Mouse (Mus musculus) megakaryocyte, embryonic 14.5 days (primary cell): ENCODE data around the gene Cgnl1. TPM values are rescaled to one million over a fixed set of nuclear protein-coding genes. Genes with fewer than 3 reads are reported as not detected.

Experiments used
- H3K27me3 ChIP-seq: replicated peaks from 2 replicates; pipeline ENCODE3; 2012; ENCODE audit warnings: inconsistent platforms
- H3K36me3 ChIP-seq: replicated peaks from 2 replicates; pipeline ENCODE3; 2012; ENCODE audit warnings: low read length, inconsistent platforms, mixed read lengths
- H3K4me1 ChIP-seq: 2 replicates; pipeline ENCODE4 v1.6.1; 2012; ENCODE audit warnings: inconsistent platforms
- H3K4me3 ChIP-seq: replicated peaks from 2 replicates; pipeline ENCODE3; 2012; ENCODE audit warnings: moderate library complexity, mild to moderate bottlenecking, inconsistent platforms
- H3K9me3 ChIP-seq: 2 replicates; pipeline ENCODE4 v1.6.1; 2012; ENCODE audit warnings: inconsistent platforms
- FLI1 ChIP-seq: IDR thresholded peaks from 2 replicates; pipeline ENCODE4 v1.6.1; 2012; ENCODE audit warnings: low read length, inconsistent platforms, mixed read lengths
- GATA1 ChIP-seq: IDR thresholded peaks from 3 replicates; pipeline ENCODE4 v1.6.1; 2012; ENCODE audit warnings: mixed read lengths, low read length, inconsistent platforms, borderline replicate concordance
- polyA plus RNA-seq: library from polyadenylated mRNA; stranded (reverse); fragments of >175 nt; gene quantifications from 2 replicates; pipeline ENCODE4 v1.2.3, GENCODE M21; 2012; ENCODE audit warnings: low replicate concordance; ENCODE audit not compliant: insufficient read depth

Gene Cgnl1
- polyA plus RNA-seq, 1 experiment, result 0.04 TPM

DNA sequence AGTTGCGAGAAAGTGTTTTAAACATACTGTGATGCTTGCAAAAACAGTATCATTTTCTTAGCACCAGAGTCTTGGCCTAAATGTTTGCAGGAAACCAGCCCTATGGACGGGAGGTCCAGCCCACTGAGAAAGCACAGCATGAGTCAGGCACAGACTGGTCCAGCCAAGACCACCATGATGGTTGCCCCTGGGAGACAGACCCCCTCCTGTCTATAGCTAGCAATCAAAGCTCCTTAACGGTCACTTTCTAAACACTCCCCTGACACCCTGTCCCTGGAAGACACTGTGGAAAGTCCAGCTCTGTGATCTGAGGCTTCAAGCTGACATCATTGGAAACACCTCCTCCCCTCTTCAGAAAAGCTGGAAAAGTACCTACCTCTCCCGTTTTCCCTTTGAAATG, 17.4 kb downstream of the Cgnl1 start:
- Histone ChIP-seq H3K27me3 (peaks cover 39% of the 10 kb centered on the region), H3K36me3 (no peaks in the 10 kb centered on the region), H3K4me3 (no peak overlapping the region), H3K4me1 (peaks cover 12% of the 10 kb centered on the region), H3K9me3 (peaks cover 3% of the 10 kb centered on the region; the same call in 1 of the 2 replicates)
- no peak for TF ChIP-seq FLI1
- TF ChIP-seq GATA1, result no peak

DNA sequence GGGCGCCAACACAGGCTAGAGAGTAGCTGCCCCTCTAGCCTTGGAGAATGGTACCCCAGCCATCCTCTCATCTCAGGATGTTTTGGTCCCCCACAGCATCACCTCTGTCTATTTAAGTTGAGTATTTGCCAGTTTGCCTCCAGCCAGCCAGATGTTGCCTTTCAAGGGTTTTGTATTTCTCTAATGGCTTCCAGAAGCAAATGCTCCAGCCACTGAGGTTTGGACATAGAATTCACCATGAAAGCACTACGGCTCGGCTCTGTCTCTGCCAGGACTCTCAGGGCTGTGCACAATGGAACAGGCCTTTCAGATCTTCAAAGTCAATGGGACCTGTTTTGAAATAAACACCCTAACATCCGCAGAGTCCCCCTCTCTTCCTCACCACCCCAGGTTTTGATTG, 17.9 kb downstream of the Cgnl1 start:
- Histone ChIP-seq H3K36me3 (no peaks in the 10 kb centered on the region), H3K9me3 (peaks cover 3% of the 10 kb centered on the region; the same call in 1 of the 2 replicates), H3K4me3 (no peak overlapping the region), H3K4me1 (peaks cover 12% of the 10 kb centered on the region), H3K27me3 (peaks cover 38% of the 10 kb centered on the region)
- no peak for TF ChIP-seq FLI1
- no peak for TF ChIP-seq GATA1

DNA sequence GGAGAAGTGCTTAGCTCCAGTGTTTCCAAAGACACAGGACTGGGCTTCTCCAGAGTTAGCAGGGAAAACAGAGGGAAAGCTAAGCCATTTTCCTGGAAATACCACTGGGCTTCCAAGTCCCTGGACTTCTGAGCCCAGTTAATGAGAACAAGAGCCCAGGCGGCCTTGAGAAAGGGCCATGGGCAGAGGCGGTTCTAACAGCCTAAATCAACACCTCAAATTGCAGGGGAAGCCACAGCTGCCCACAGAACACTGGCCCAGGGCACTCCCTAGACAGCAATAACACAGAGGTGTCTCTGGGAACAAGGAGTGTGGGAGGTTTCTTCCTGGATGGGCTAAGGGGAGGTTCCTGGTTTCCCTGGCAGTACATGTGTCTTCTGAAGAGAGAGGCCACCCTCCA, 18.3 kb downstream of the Cgnl1 start:
- Histone ChIP-seq H3K36me3 (no peaks in the 10 kb centered on the region), H3K4me3 (no peak overlapping the region), H3K27me3 (peaks cover 36% of the 10 kb centered on the region), H3K4me1 (peaks cover 12% of the 10 kb centered on the region), H3K9me3 (peaks cover 3% of the 10 kb centered on the region)
- TF ChIP-seq GATA1 (no peak), FLI1 (no peak)

DNA sequence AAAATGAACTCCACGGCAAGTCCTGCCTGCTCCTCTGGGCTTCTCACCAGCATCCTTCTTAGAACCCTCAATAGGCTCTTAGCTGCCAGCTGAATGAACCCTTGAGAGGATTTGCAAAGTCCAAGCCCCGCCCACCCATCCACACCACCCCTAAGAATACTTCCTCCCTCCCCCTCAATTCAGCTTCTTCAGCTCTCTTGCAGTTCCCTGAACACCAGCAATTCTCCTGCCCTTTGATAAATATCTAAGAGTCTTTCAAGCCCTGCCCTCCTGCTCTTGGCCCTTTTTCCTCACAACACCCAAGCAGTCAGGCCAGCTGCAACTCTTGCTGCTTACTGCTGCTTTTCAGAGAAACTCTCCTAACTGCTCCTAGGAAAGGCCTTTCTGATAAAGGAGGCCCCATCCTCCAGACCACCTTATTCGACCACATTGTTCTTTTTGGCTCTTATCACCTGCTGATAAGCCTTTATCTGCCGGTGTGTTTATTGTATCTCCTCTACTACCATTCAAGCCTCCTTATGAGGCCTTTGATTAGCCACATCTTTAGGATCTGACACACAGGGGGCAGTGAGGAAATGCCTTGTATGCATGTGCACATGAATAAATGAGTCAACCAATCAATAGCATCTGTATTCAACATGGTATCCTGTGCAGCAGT, 21.3 kb downstream of the Cgnl1 start:
- H3K4me3 ChIP-seq, result no peak overlapping the region

DNA sequence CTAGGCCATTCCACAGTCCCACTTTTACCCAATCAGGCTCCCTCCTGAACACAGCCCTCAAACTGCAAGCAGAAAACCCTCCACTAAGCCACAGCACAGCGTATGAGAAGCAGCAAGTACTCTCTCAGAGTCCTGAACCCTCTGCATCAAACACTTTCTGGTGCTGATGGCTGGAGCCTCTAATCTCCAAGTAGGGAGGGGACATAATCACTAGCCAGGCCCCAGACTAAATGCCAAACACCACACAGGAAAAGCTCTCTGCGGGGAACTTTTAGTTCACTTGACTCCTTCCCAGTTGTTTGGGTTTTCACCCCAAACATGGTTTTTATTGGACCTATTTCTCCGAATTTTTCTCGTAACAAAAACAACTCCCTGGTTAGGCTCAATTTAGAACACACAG, 25.0 kb downstream of the Cgnl1 start:
- Histone ChIP-seq H3K36me3 (no peaks in the 10 kb centered on the region), H3K4me1 (peaks cover 15% of the 10 kb centered on the region), H3K4me3 (no peak overlapping the region), H3K27me3 (peaks cover 18% of the 10 kb centered on the region), H3K9me3 (peaks cover 18% of the 10 kb centered on the region)
- TF ChIP-seq GATA1 (no peak), FLI1 (no peak)

More for the DNA sequence above, 21.3 kb downstream of the Cgnl1 start:
- no peak for TF ChIP-seq GATA1
- no peak for TF ChIP-seq FLI1
- H3K9me3 ChIP-seq, result peaks cover 16% of the 10 kb centered on the region
- H3K27me3 ChIP-seq, result peaks cover 30% of the 10 kb centered on the region
- H3K36me3 ChIP-seq, result no peaks in the 10 kb centered on the region
- peaks cover 12% of the 10 kb centered on the region for H3K4me1 ChIP-seq

DNA sequence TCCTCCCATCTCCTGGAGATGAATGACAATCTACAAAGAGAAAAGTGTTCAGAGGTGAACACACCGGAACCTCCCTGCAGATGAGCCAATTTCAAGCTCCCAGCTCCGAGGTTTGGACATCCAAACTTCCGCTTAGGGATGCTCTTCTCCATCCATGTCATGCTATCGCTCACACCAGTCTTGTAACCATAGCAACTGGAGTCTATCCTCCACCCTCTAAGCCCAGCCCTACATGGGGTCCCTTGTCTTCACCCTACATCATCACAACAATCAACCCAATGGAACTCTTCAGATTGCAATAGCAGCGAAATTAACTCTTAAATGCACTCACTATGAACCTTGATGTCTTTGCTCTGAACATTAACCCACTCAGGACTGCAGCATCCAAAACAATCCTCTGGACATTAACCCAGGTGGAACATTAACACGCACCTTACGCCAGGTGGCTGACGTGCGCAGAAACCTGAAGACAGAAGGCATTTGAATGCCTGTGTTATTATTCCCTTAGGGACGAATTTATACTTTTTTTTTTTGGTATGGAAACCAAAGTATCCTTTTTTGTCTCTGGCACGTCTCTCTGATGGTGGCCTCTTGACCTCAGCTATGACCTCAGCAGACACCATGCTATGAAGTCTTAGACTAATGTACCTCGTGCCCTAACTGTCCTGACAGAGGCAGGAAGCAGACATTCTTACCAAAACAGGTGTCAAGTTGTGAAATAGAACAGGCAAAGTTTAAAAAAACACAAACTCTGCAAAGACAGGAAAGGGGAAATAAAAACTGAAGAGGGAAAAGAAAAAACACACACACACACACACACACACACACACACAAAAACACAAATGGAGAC, 33.1 kb downstream of the Cgnl1 start:
- no peak for TF ChIP-seq FLI1
- no peak for TF ChIP-seq GATA1
- Histone ChIP-seq H3K9me3 (no peaks in the 10 kb centered on the region), H3K27me3 (peaks cover 13% of the 10 kb centered on the region), H3K4me1 (peaks cover under 1% of the 10 kb centered on the region), H3K4me3 (no peak overlapping the region), H3K36me3 (no peaks in the 10 kb centered on the region)

DNA sequence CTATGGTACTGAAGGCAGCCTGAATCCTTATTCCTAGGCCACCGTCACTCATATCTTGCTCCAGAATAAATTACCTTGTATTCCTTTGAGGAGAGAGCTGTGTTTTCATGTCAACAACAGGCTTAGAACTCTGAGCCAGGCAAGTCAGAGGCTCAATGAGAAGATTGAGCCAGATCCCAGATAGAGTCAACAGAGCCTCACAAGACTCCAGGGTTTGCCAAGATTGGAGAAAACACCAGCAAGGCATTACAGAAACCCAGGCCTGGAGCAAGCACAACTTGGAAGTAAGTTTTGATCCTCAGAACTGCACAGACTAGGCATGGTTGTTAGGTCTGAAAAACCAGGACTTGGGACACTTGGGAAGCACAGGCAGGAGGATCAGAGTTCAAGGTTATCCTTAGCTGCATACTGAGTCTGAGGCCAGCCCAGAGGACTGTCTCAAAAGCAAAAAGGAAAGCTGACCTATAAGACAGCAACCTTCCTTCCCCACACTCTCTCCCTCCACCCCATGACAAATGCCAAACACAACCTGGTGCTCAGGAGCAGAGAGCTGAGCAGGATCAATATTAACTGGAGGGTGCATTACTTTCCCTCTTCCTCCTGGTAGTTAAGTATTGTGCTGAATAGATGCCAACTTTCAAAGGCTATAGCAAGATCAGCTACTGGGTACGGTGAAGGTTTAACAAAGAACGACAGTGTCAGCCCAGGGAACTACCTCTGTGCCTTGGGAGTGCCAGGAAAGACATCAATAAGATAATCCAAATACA, 34.0 kb downstream of the Cgnl1 start:
- H3K27me3 ChIP-seq, result peaks cover 16% of the 10 kb centered on the region
- no peak for TF ChIP-seq FLI1
- no peak for TF ChIP-seq GATA1
- H3K36me3 ChIP-seq, result no peaks in the 10 kb centered on the region
- no peak overlapping the region for H3K4me3 ChIP-seq
- H3K4me1 ChIP-seq, result no peaks in the 10 kb centered on the region
- no peaks in the 10 kb centered on the region for H3K9me3 ChIP-seq

DNA sequence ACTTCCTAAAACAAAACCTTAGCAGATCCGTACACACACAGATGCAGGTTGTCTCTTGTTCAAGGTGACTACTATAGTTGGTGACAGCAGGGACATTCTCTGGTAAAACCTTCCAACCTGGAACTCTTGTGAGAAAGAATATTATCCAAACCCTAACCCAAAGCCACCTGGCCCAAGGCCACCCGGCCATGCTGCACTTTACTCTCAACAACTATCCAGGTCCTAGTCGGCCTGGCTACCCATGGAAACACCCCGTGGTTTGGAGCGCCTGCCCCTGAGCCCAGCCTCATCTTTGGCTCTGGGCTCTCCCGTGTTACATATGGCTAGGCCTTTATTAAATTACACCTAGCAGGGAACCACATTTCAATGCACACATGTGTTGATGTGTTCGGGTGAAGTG, 35.5 kb downstream of the Cgnl1 start:
- no peak for TF ChIP-seq GATA1
- TF ChIP-seq FLI1, result no peak
- Histone ChIP-seq H3K9me3 (no peaks in the 10 kb centered on the region), H3K36me3 (no peaks in the 10 kb centered on the region), H3K4me1 (no peaks in the 10 kb centered on the region), H3K4me3 (no peak overlapping the region), H3K27me3 (peaks cover 18% of the 10 kb centered on the region)

DNA sequence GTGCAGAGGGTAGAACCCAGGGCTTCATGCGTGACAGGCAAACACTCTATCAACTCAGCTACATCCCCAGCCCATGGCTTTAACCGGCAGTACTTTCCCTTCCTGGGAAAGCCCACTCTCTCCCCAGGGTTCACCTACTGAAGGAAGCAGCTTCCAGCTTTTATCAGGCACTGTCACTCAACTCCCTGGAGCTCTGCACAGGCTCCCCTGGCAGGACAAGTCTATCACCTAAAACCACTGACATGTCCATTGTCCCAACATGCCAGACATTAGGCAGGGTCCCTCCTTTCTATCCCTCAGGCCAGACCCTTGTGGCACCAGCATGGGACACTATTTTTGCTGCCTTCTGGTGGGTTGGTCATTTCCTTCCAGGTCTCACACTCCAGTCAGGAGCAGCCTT, 37.8 kb downstream of the Cgnl1 start:
- no peaks in the 10 kb centered on the region for H3K36me3 ChIP-seq
- H3K27me3 ChIP-seq, result peaks cover 29% of the 10 kb centered on the region
- no peaks in the 10 kb centered on the region for H3K4me1 ChIP-seq
- TF ChIP-seq FLI1, result no peak
- TF ChIP-seq GATA1, result no peak
- no peaks in the 10 kb centered on the region for H3K9me3 ChIP-seq
- no peak overlapping the region for H3K4me3 ChIP-seq

DNA sequence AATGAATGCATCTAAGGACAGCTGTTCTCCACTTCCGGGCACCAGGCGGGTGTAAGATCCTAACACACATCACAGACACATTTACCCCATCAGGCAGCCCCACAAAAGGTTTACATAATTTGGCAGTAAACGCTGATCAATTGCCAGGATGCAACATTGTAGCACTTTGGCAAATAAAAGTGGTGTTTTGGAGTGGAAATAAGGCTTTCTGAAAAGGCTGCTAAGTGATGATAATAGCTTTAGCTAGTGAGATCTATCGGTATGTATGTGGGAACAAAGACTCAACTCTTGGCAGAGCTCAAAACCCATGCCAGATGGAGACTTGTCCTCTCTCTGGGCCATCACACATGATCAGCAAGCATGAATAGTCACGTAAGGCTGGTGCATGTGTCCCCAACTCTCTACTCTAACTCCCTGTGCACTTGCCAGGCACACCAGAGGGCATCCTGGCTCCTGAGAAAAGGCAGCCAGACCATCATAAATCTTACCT, 42.5 kb downstream of the Cgnl1 start:
- Histone ChIP-seq H3K4me1 (no peaks in the 10 kb centered on the region), H3K4me3 (no peak overlapping the region), H3K27me3 (peaks cover 39% of the 10 kb centered on the region), H3K36me3 (no peaks in the 10 kb centered on the region), H3K9me3 (no peaks in the 10 kb centered on the region)
- TF ChIP-seq GATA1 (no peak), FLI1 (no peak)
